Mouse (Mus musculus): ENCODE measurements around the gene Mapkapk2.

Gene Mapkapk2

DNA sequence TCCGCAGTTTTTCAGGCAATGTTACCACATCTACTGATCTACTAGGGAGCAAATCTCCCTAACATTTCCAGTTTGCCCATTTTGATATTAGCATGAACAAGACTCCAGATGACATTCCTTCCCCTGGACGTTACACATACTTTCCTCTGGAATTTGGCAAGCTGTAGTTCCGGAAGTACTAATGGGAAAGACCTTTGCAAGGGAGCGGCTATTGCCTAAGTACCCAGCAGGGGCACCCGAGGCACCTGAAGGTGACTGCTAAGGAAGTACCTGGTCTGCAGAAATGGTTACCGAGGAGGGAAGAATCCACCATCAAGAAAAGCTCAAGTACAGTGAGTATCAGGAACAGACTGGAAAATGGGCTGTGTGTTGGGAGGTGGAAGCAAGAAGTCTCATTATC is 14.9 kb upstream of the Mapkapk2 start:
- in situ Hi-C loops (cut with MseI, MboI), result no loop called here

DNA sequence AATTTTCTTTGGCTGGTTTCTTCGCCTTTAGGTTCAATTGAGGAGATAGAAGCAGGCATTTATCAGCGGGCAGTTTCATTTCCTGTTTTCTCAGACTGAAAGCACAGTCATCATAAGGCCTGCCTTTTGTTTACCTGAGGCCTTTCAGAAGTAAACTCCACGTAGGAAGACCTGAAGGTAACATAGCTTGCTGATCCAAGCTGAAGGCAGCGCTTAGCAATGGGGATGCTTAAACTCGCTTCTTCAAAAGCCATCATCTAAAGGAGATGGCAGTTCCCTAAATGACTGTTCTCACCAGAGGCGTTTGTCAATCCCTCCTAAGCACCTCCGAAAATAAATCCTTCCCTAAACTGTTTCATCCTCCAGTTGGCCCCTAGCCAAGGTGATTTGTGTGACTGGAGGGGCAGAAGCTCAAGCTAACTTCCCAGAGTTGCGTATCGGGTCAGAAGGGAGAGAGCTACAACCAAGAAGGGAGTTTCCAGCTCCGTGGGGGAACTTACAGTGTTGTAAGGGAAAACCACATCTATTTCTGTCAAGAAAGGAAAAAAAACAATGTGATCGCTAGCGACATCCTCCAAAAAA is 13.0 kb upstream of the Mapkapk2 start:
- in situ Hi-C loops (cut with MseI, MboI), result no loop called here

GRCm38 (mm10) chr1:131107575-131108308 is 10.1 kb upstream of the Mapkapk2 start:
- in situ Hi-C loops (cut with MseI, MboI), result no loop called here

- in situ Hi-C loops (cut with MseI, MboI), result no loop called here
Measured at GRCm38 (mm10) chr1:131103776-131104424, 6.3 kb upstream of the Mapkapk2 start.

GRCm38 (mm10) chr1:131100808-131101207 is 3.2 kb upstream of the Mapkapk2 start:
- in situ Hi-C loops (cut with MseI, MboI), result no loop called here

GRCm38 (mm10) chr1:131096803-131097699 is 575 bp downstream of the Mapkapk2 start:
- in situ Hi-C loops (cut with MseI, MboI), result no loop called here

- in situ Hi-C loops (cut with MseI, MboI), result no loop called here
Measured at GRCm38 (mm10) chr1:131096132-131096695, 1.4 kb downstream of the Mapkapk2 start.

GRCm38 (mm10) chr1:131095574-131095973 is 2.1 kb downstream of the Mapkapk2 start:
- in situ Hi-C loops (cut with MseI, MboI), result no loop called here

DNA sequence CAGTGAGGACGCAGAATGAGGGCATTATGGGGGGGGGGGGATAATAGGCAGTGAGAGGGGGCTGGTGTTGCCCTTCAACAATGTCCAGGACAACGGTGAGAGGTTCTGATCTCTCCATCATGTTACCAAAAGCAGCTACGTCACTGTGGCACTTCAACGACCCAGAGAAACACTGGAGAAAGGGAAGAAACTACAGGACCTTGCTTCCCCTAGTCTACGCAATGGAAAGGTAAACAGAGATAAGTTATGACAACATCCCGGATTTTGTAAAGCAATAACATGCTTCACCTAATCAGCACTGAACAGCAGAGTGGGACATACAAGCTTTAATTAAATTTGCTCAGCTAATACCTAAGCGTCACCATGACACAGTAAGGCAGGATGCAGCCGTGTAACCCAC is 3.7 kb downstream of the Mapkapk2 start:
- in situ Hi-C loops (cut with MseI, MboI), result no loop called here

DNA sequence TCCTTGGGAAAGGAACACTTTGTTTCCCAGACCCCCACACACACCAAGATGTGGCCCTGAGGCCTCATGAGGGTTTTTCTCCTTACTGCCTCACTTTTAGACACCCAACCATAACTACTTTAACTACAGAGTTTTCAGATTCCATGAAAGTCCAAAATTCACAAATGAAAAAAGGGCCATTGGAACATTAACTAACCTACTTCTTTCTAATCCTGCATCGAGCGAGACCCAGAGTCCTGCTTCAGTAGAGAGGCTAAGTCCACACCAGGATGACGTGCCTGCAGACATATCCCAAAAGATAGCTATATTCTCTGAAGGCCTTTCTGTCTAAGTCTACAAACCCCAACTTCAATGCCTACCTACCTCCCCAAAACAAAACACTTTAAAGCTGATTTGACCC is 4.8 kb downstream of the Mapkapk2 start:
- in situ Hi-C loops (cut with MseI, MboI), result no loop called here

DNA sequence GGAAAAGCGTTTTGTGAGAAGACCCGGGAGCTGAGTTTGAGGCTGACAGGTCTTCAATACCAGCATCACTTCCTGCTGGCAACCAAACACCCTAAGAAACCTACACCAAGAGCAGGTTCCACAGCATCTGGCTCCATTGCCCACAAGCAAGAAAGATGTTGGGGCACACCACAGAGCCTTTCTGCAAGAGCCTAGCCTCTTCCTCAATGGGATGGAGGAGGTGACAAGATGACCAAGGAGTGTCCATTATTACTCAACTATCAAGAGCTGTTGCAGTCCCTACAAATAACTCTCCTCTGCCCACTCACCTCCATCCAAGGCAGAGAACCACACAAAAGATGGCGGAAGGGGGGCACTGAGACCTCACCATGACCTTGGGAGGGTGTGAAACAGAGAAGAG is 5.5 kb downstream of the Mapkapk2 start:
- in situ Hi-C loops (cut with MseI, MboI), result no loop called here

DNA sequence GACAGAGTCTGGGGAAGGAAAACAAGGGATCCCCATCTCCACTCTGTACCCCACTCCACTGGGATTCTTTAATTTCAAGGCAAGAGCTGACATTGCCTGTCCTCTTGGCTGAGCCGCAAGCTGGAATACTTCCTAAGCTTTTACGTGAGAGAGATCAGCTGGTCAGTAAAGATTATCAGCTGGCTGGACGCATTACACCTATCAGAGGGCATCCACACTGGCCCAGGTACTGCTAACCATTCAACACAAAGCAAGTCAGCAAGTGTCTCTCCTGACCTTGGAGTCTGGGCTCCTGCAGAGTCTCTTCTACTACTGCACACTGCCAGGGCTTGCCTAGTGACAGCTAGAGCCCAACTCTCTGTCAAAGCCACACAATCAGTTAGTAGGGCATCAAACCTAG is 6.1 kb downstream of the Mapkapk2 start:
- in situ Hi-C loops (cut with MseI, MboI), result no loop called here

DNA sequence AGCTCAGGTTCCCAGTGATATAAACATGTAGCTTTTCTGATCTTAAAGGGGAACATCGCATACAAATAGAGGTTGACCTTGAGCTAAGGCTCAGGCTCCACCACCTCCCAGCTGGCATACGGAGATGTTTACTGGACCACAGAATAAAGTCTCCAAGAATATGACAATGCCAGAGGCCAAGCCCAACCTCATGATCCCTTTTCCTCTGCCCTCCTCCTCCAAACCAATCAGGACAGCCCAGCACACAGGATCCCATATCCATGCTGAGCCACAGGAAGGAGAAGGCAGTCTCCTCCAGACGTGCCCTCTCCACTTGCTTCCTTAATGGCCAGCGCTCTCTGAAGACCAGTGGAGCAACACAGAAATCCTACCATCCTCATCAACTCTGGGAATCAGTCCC is 6.7 kb downstream of the Mapkapk2 start:
- in situ Hi-C loops (cut with MseI, MboI), result no loop called here

DNA sequence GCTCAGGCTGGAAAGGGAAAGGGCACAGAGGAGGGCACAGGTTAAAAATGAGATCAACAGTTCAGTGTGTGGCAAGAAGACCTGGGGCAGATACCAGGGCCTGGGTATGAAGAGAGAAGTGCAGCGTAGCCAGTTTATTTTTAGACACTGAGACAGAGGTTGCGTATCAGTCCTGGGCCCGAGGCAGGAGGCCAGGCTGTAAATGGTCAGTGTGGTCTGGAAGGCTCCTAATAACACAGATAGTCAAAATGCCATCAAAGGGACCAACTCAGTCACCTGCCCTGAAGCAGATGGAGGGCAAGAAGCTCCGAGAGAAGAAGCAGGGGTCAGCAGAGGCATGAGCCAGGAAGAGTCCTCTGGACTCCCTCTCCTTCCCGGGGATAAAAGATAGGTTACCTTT is 7.4 kb downstream of the Mapkapk2 start:
- in situ Hi-C loops (cut with MseI, MboI), result no loop called here

DNA sequence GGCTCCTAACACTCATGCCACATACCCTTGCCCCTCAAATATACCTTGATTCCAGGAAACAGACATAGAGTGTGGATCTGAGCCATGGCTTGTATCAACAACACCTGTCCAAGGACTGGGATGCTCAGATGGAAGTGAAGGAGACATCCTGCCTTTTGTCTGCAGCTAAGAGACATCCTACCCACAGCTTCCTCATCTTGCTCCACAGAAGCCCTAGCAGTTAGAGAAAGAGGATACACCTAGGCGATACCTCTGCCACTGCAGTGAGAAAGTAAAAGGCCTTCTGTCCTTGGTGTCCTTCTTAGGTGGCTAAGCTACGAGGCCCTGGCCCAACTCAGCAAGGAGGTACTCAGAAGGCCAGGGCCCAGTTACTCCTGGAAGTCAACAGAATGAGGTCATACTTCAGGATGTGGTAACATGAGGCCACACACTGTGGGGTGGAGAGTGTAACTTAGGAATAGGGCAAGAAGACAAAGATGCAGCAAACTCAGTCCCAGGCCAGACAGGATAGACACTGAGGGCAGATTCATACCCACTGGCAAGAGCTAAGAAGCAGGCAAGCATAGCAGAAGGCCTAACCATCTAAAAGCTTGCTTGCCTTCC is 8.0 kb downstream of the Mapkapk2 start:
- in situ Hi-C loops (cut with MseI, MboI), result no loop called here

- in situ Hi-C loops (cut with MseI, MboI), result no loop called here
Measured at GRCm38 (mm10) chr1:131088547-131088946, 9.1 kb downstream of the Mapkapk2 start.

DNA sequence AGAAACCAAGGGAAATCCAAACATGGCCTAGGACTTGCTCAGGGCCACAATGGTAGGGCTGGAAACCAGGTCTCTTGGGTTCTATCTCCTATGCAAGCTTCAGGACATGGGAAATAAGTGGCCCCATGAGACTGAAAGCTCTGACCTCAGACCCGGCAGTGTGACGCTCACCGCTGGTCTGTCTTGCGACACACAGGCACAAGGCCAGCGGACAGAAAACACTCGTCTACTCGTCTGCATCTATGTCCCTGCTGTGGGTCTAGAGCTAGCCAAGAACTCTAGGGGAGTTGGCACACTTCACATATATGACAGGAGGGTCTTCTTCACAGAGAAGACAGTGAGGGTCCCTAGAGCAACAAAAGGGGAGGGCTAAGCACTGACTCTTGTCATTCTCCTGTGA is 10.7 kb downstream of the Mapkapk2 start:
- in situ Hi-C loops (cut with MseI, MboI), result no loop called here

DNA sequence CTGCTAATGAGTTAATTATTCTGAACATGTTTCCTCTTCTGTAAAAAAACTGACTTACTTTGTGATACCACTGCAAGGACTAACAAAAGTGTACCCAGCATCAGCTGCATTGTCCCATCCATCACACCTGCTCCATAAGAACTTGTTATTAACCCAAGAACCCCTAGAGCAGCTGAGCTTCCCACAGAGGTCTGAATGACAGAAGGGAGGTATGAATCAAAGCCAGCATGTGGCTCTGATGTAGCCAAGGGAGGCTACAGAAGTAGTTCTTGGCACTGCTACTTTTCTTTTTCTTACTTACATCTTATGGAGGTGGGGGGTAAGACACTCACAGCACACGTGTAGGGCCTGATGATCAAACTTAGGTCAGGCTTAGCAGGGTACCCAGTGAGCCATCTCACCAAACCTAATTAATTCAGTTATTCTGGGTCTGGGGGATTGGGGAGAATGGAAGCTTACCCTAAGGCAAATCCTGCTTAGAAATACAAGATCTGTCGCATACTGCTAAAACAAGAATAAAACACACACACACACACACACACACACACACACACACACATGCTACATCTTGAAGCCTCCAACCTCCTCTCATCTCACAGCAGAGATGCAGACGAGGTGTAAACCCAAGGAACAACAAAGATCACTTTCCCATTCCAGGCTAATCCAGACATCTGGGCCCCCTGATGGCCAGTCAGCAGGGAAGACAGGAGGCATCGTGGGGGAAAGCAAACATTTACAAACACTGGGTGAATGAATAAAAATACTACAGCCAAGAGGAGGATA is 11.5 kb downstream of the Mapkapk2 start:
- in situ Hi-C loops (cut with MseI, MboI), result no loop called here

- in situ Hi-C loops (cut with MseI, MboI), result no loop called here
Measured at GRCm38 (mm10) chr1:131085272-131085671, 12.4 kb downstream of the Mapkapk2 start.

DNA sequence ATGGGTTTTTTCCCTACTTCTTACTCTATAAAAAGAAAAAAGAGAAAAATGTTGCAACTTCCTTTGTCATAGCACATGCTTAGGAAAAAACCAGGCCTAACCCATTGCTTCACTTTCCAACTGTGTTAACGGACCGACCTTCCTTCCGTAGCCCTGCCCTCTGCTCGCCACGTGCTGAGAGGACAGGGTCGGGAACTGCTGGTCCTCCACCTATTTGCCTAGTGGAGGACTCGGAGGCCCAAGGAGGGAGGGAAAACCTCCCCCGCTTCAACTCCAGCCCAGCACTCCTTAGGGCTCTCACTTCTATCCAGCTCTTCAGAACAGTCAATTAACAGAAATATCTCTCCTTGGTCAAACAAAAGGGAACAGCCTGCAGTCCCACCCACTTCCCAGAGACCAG is 13.3 kb downstream of the Mapkapk2 start:
- in situ Hi-C loops (cut with MseI, MboI), result no loop called here

- in situ Hi-C loops (cut with MseI, MboI), result no loop called here
Measured at GRCm38 (mm10) chr1:131083609-131084008, 14.0 kb downstream of the Mapkapk2 start.
